Mouse (Mus musculus): ENCODE measurements around the gene Gm11168. TPM values are rescaled to one million over a fixed set of nuclear protein-coding genes. Genes with fewer than 3 reads are reported as not detected.
"Not testable (repeated sequence)": the region's sequence is repeated elsewhere in the genome, so short reads cannot be mapped to it uniquely, and the experiment has no call there.

Gm11168 gene
- not detected for polyA plus RNA-seq (2012; fragmentation: generic; extraction: Trizol)
- long read RNA-seq, experiment 1, result 0 reads
- long read RNA-seq, experiment 2, result 0 reads

GRCm38 (mm10) chr9:3002794-3003396, at the start of gene Gm11168:
TSS of gene Gm11168 (plus strand) at chr9:3003346.
- H3K4me3 ChIP-seq (ENCODE audit: insufficient read depth, poor library complexity, severe bottlenecking); H3K79me2 ChIP-seq (ENCODE audit: control insufficient read depth, insufficient read depth); H3K79me3 ChIP-seq (ENCODE audit: low read depth); H3K36me3 ChIP-seq (ENCODE audit: control insufficient read depth, insufficient read depth); H3ac ChIP-seq (ENCODE audit: control insufficient read depth, insufficient read length, low read depth); H3K27me3 ChIP-seq (ENCODE audit: control insufficient read depth, insufficient read depth, insufficient read length): not testable (repeated sequence)

DNA sequence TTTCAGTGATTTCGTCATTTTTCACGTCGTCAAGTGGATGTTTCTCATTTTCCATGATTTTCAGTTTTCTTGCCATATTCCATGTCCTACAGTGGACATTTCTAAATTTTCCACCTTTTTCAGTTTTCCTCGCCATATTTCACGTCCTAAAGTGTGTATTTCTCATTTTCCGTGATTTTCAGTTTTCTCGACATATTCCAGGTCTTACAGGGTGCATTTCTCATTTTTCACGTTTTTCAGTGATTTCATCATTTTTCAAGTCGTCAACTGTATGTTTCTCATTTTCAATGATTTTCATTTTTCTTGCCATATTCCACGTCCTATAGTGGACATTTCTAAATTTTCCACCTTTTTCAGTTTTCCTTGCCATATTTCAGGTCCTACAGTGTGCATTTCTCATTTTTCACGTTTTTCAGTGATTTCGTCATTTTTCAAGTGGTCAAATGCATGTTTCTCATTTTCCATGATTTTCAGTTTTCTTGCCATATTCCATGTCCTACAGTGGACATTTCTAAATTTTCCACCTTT, 2.6 kb upstream of the Gm11168 start, which contains the start of gene Gm10722:
Gene Gm10722 (plus strand): TSS at position 478 of the 528 bp plus-strand sequence.
- not testable (repeated sequence) for H3K79me3 ChIP-seq (ENCODE audit: low read depth); H3K27me3 ChIP-seq (ENCODE audit: control insufficient read depth, insufficient read depth, insufficient read length); H3ac ChIP-seq (ENCODE audit: control insufficient read depth, insufficient read length, low read depth); H3K79me2 ChIP-seq (ENCODE audit: control insufficient read depth, insufficient read depth); H3K36me3 ChIP-seq (ENCODE audit: control insufficient read depth, insufficient read depth); H3K4me3 ChIP-seq (ENCODE audit: insufficient read depth, poor library complexity, severe bottlenecking)

GRCm38 (mm10) chr9:3001006-3001405, 2.1 kb upstream of the Gm11168 start:
- H3K79me3 ChIP-seq (ENCODE audit: low read depth), result not testable (repeated sequence)

GRCm38 (mm10) chr9:3001948-3002659, 1.0 kb upstream of the Gm11168 start:
- H3ac ChIP-seq (ENCODE audit: control insufficient read depth, insufficient read length, low read depth); H3K4me3 ChIP-seq (ENCODE audit: insufficient read depth, poor library complexity, severe bottlenecking); H3K36me3 ChIP-seq (ENCODE audit: control insufficient read depth, insufficient read depth); H3K27me3 ChIP-seq (ENCODE audit: control insufficient read depth, insufficient read depth, insufficient read length); H3K79me2 ChIP-seq (ENCODE audit: control insufficient read depth, insufficient read depth); H3K79me3 ChIP-seq (ENCODE audit: low read depth): not testable (repeated sequence)

More at GRCm38 (mm10) chr9:3001006-3001405, 2.1 kb upstream of the Gm11168 start:
- H3ac ChIP-seq (ENCODE audit: control insufficient read depth, insufficient read length, low read depth); H3K27me3 ChIP-seq (ENCODE audit: control insufficient read depth, insufficient read depth, insufficient read length); H3K4me3 ChIP-seq (ENCODE audit: insufficient read depth, poor library complexity, severe bottlenecking); H3K79me2 ChIP-seq (ENCODE audit: control insufficient read depth, insufficient read depth); H3K36me3 ChIP-seq (ENCODE audit: control insufficient read depth, insufficient read depth): not testable (repeated sequence)

DNA sequence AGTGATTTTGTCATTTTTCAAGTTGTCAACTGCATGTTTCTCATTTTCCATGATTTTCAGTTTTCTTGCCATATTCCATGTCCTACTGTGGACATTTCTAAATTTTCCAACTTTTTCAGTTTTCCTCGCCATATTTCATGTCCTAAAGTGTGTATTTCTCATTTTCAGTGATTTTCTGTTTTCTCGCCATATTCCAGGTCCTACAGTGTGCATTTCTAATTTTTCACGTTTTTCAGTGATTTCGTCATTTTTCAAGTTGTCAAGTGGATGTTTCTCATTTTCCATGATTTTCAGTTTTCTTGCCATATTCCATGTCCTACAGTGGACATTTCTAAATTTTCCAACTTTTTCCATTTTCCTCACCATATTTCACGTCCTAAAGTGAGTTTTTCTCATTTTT, 3.0 kb downstream of the Gm11168 start:
- not testable (repeated sequence) for H3ac ChIP-seq (ENCODE audit: control insufficient read depth, insufficient read length, low read depth); H3K79me2 ChIP-seq (ENCODE audit: control insufficient read depth, insufficient read depth); H3K79me3 ChIP-seq (ENCODE audit: low read depth); H3K36me3 ChIP-seq (ENCODE audit: control insufficient read depth, insufficient read depth); H3K4me3 ChIP-seq (ENCODE audit: insufficient read depth, poor library complexity, severe bottlenecking); H3K27me3 ChIP-seq (ENCODE audit: control insufficient read depth, insufficient read depth, insufficient read length)

DNA sequence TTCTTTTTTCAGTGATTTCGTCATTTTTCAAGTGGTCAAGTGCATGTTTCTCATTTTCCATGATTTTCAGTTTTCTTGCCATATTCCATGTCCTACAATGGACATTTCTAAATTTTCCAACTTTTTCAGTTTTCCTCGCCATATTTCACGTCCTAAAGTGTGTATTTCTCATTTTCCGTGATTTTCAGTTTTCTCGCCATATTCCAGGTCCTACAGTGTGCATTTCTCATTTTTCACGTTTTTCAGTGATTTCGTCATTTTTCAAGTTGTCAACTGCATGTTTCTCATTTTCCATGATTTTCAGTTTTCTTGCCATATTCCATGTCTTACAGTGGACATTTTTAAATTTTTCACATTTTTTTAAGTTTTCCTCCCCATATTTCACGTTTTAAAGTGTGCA, 3.5 kb downstream of the Gm11168 start:
- not testable (repeated sequence) for H3K79me2 ChIP-seq (ENCODE audit: control insufficient read depth, insufficient read depth); H3K36me3 ChIP-seq (ENCODE audit: control insufficient read depth, insufficient read depth); H3K79me3 ChIP-seq (ENCODE audit: low read depth); H3ac ChIP-seq (ENCODE audit: control insufficient read depth, insufficient read length, low read depth); H3K27me3 ChIP-seq (ENCODE audit: control insufficient read depth, insufficient read depth, insufficient read length); H3K4me3 ChIP-seq (ENCODE audit: insufficient read depth, poor library complexity, severe bottlenecking)

DNA sequence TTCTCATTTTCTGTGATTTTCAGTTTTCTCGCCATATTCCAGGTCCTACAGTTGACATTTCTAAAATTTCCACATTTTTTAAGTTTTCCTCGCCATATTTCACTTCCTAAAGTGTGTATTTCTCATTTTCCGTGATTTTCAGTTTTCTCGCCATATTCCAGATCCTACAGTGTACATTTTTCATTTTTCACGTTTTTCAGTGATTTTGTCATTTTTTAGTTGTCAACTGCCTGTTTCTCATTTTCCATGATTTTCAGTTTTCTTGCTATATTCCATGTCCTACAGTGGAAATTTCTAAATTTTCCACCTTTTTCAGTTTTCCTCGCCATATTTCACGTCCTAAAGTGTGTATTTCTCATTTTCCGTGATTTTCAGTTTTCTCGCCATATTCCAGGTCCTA, 4.1 kb downstream of the Gm11168 start:
- not testable (repeated sequence) for H3K36me3 ChIP-seq (ENCODE audit: control insufficient read depth, insufficient read depth)

DNA sequence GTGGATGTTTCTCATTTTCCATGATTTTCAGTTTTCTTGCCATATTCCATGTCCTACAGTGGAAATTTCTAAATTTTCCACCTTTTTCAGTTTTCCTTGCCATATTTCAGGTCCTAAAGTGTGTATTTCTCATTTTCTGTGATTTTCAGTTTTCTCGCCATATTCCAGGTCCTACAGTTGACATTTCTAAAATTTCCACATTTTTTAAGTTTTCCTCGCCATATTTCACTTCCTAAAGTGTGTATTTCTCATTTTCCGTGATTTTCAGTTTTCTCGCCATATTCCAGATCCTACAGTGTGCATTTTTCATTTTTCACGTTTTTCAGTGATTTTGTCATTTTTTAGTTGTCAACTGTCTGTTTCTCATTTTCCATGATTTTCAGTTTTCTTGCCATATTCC, 6.2 kb downstream of the Gm11168 start:
- not testable (repeated sequence) for H3ac ChIP-seq (ENCODE audit: control insufficient read depth, insufficient read length, low read depth); H3K27me3 ChIP-seq (ENCODE audit: control insufficient read depth, insufficient read depth, insufficient read length); H3K36me3 ChIP-seq (ENCODE audit: control insufficient read depth, insufficient read depth); H3K79me3 ChIP-seq (ENCODE audit: low read depth); H3K4me3 ChIP-seq (ENCODE audit: insufficient read depth, poor library complexity, severe bottlenecking); H3K79me2 ChIP-seq (ENCODE audit: control insufficient read depth, insufficient read depth)

More for the DNA sequence above, 4.1 kb downstream of the Gm11168 start:
- not testable (repeated sequence) for H3K4me3 ChIP-seq (ENCODE audit: insufficient read depth, poor library complexity, severe bottlenecking); H3ac ChIP-seq (ENCODE audit: control insufficient read depth, insufficient read length, low read depth); H3K79me3 ChIP-seq (ENCODE audit: low read depth); H3K27me3 ChIP-seq (ENCODE audit: control insufficient read depth, insufficient read depth, insufficient read length); H3K79me2 ChIP-seq (ENCODE audit: control insufficient read depth, insufficient read depth)

GRCm38 (mm10) chr9:3012054-3012621, 9.0 kb downstream of the Gm11168 start:
- H3K27me3 ChIP-seq (ENCODE audit: control insufficient read depth, insufficient read depth, insufficient read length); H3K79me3 ChIP-seq (ENCODE audit: low read depth); H3ac ChIP-seq (ENCODE audit: control insufficient read depth, insufficient read length, low read depth); H3K36me3 ChIP-seq (ENCODE audit: control insufficient read depth, insufficient read depth); H3K4me3 ChIP-seq (ENCODE audit: insufficient read depth, poor library complexity, severe bottlenecking); H3K79me2 ChIP-seq (ENCODE audit: control insufficient read depth, insufficient read depth): not testable (repeated sequence)

GRCm38 (mm10) chr9:3012733-3013279, 9.7 kb downstream of the Gm11168 start, which contains the start of gene Gm10721:
TSS of gene Gm10721 (plus strand) at chr9:3013140.
- not testable (repeated sequence) for H3K27me3 ChIP-seq (ENCODE audit: control insufficient read depth, insufficient read depth, insufficient read length); H3K79me2 ChIP-seq (ENCODE audit: control insufficient read depth, insufficient read depth); H3K36me3 ChIP-seq (ENCODE audit: control insufficient read depth, insufficient read depth); H3K4me3 ChIP-seq (ENCODE audit: insufficient read depth, poor library complexity, severe bottlenecking); H3ac ChIP-seq (ENCODE audit: control insufficient read depth, insufficient read length, low read depth); H3K79me3 ChIP-seq (ENCODE audit: low read depth)

DNA sequence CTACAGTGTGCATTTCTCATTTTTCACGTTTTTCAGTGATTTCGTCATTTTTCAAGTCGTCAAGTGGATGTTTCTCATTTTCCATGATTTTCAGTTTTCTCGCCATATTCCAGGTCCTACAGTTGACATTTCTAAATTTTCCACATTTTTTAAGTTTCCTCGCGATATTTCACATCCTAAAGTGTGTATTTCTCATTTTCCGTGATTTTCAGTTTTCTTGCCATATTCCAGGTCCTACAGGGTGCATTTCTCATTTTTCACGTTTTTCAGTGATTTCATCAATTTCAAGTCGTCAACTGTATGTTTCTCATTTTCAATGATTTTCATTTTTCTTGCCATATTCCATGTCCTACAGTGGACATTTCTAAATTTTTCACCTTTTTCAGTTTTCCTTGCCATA, 12.2 kb downstream of the Gm11168 start, which contains the start of gene Gm10720:
Gene Gm10720 (plus strand): TSS at position 301 of the 400 bp plus-strand sequence.
- not testable (repeated sequence) for H3K36me3 ChIP-seq (ENCODE audit: control insufficient read depth, insufficient read depth); H3K79me3 ChIP-seq (ENCODE audit: low read depth); H3ac ChIP-seq (ENCODE audit: control insufficient read depth, insufficient read length, low read depth); H3K27me3 ChIP-seq (ENCODE audit: control insufficient read depth, insufficient read depth, insufficient read length); H3K79me2 ChIP-seq (ENCODE audit: control insufficient read depth, insufficient read depth); H3K4me3 ChIP-seq (ENCODE audit: insufficient read depth, poor library complexity, severe bottlenecking)

Measured in C2C12 (cell line).